Mouse (Mus musculus) small intestine, adult 2 months (tissue): Measurements from ENCODE around the gene Zfp950. TPM values are rescaled to one million over a fixed set of nuclear protein-coding genes. Genes with fewer than 3 reads are reported as not detected.
A peak's percentile ranks its signal among the peaks of the same experiment; 100 is the strongest.
"Not testable (repeated sequence)": the region's sequence is repeated elsewhere in the genome, so short reads cannot be mapped to it uniquely, and the experiment has no call there.

Experiments used
- H3K27ac ChIP-seq: fragments of 200-500 bp; 2 replicates; pipeline ENCODE4 v1.5.1; 2012; ENCODE audit warnings: low read depth, low read length, control low read depth, inconsistent platforms; ENCODE audit not compliant: insufficient read depth
- H3K27me3 ChIP-seq: fragments of 200-500 bp; 2 replicates; pipeline ENCODE4 v1.6.1; 2012; ENCODE audit warnings: mild to moderate bottlenecking, moderate library complexity, low read length, inconsistent platforms; ENCODE audit not compliant: control insufficient read depth, insufficient read depth
- H3K36me3 ChIP-seq: fragments of 200-500 bp; 2 replicates; pipeline ENCODE4 v1.6.1; 2012; ENCODE audit warnings: mild to moderate bottlenecking, low read length, control low read depth, inconsistent platforms; ENCODE audit not compliant: control insufficient read depth, insufficient read depth
- H3K4me1 ChIP-seq: fragments of 200-500 bp; 2 replicates; pipeline ENCODE4 v1.6.1; 2012; ENCODE audit warnings: low read length, inconsistent platforms, mixed read lengths; ENCODE audit not compliant: control insufficient read depth, insufficient read depth, insufficient read length
- H3K4me3 ChIP-seq: fragments of 200-500 bp; 2 replicates; pipeline ENCODE4 v1.5.1; 2012; ENCODE audit warnings: low read depth, mild to moderate bottlenecking, control low read depth, inconsistent platforms, low read length, moderate library complexity
- CTCF ChIP-seq: fragments of 200-500 bp; IDR thresholded peaks from 2 replicates; pipeline ENCODE4 v1.5.1; 2012; ENCODE audit warnings: low read depth, mild to moderate bottlenecking, control low read depth, inconsistent platforms, low read length, moderate library complexity, mixed read lengths; ENCODE audit not compliant: insufficient replicate concordance, insufficient read length; ENCODE audit errors: extremely low read depth
- POLR2A ChIP-seq: fragments of 200-500 bp; IDR thresholded peaks from 2 replicates; pipeline ENCODE4 v1.6.1; 2012; ENCODE audit warnings: low read depth, mild to moderate bottlenecking, control low read depth, inconsistent platforms, low read length, moderate library complexity
- WGBS: fragments of 180-500 bp; shearing (Covaris S2); methylation state at CpG from one replicate; pipeline ENCODE4 v1.1.7; 2018; 5-methylcytosine and 5-hydroxymethylcytosine counted together
- polyA plus RNA-seq: library from polyadenylated mRNA; depleted of rRNA; stranded (reverse); fragments of >200 nt; gene quantifications from 2 replicates; pipeline ENCODE4 v1.2.3, GENCODE M21; 2012; rRNA removed

Gene Zfp950
- polyA plus RNA-seq = 1.9 and 2.7 TPM in 2 replicates

GRCm38 (mm10) chr19:61140342-61141206, at the start of gene Zfp950:
Gene Zfp950 (minus strand): TSS chr19:61140840.
- H3K4me3 ChIP-seq = peak within 1 kb of the TSS; percentile 85
- peaks cover 7% of the 10 kb centered on the region; the same call in 1 of the 2 replicates for H3K4me1 ChIP-seq
- H3K27ac ChIP-seq = peak within 1 kb of the TSS; percentile 91
- H3K27me3 ChIP-seq = no peaks in the 10 kb centered on the region
- under 1% methylated on average over 18 of the region's 18 CpGs for WGBS
- TF ChIP-seq POLR2A (peak; percentile 69), CTCF (no peak)
- peaks cover 2% of the 10 kb centered on the region for H3K36me3 ChIP-seq

- not testable (repeated sequence) for H3K27ac ChIP-seq, H3K36me3 ChIP-seq, H3K4me1 ChIP-seq, H3K27me3 ChIP-seq, H3K4me3 ChIP-seq
- WGBS = 89% methylated on average over 2 of the region's 2 CpGs
Observed at GRCm38 (mm10) chr19:61183590-61183989, 43.0 kb upstream of the Zfp950 start, which contains the start of gene Gm6020. Gene Gm6020 (plus strand): TSS chr19:61183890.

- Histone ChIP-seq H3K4me3 (no peak within 1 kb of the TSS), H3K27me3 (no peaks in the 10 kb centered on the region), H3K4me1 (no peaks in the 10 kb centered on the region), H3K36me3 (no peaks in the 10 kb centered on the region), H3K27ac (no peak within 1 kb of the TSS)
- TF ChIP-seq CTCF (no peak), POLR2A (no peak)
- 59% methylated on average over 39 of the region's 39 CpGs for whole genome bisulfite sequencing
Observed at GRCm38 (mm10) chr19:61175756-61176324, 35.2 kb upstream of the Zfp950 start, which contains the start of gene Gm7102. Gene Gm7102 (minus strand): TSS chr19:61176309.

- TF ChIP-seq CTCF (no peak), POLR2A (no peak)
- no peaks in the 10 kb centered on the region for H3K4me1 ChIP-seq
- H3K27ac ChIP-seq = peak overlapping the region; percentile 79
- H3K27me3 ChIP-seq = no peaks in the 10 kb centered on the region
- 1% methylated on average over 27 of the region's 27 CpGs for WGBS
- H3K36me3 ChIP-seq = no peaks in the 10 kb centered on the region
- peak overlapping the region; percentile 82 for H3K4me3 ChIP-seq
Observed at GRCm38 (mm10) chr19:61151701-61152420, 11.2 kb upstream of the Zfp950 start.

GRCm38 (mm10) chr19:61151372-61151700, 10.7 kb upstream of the Zfp950 start:
- 4% methylated on average over 8 of the region's 8 CpGs for WGBS
- peak overlapping the region; percentile 79 for H3K27ac ChIP-seq

DNA sequence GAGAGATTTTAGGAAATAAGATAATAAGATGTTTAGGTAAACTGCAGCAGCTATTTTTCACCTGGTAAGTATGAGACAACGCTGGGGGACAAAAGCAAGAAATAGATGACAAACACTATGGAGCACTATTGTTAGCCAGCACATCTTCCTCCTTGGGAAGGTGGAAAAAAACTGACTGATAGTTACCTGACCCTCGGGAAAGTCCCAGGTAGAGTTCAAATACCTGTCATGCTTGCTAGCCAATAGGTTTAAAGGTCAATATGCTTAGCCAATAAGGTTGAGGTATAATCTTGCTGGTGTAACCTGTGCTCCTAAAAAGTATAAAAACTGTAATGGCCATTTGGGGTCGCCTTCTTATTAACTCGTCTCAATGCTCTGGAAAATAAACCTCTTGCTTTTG, 659 bp upstream of the Zfp950 start:
- Histone ChIP-seq H3K27ac (peak overlapping the region; percentile 91), H3K27me3 (no peaks in the 10 kb centered on the region), H3K4me1 (peaks cover 7% of the 10 kb centered on the region; the same call in 1 of the 2 replicates), H3K4me3 (no peak overlapping the region), H3K36me3 (peaks cover 2% of the 10 kb centered on the region)
- WGBS = 27% methylated on average over 4 of the region's 4 CpGs
- TF ChIP-seq CTCF = no peak
- no peak for TF ChIP-seq POLR2A

More at GRCm38 (mm10) chr19:61151372-61151700, 10.7 kb upstream of the Zfp950 start:
- no peak for TF ChIP-seq POLR2A
- no peak for TF ChIP-seq CTCF
- H3K36me3 ChIP-seq = no peaks in the 10 kb centered on the region
- H3K27me3 ChIP-seq = no peaks in the 10 kb centered on the region
- peak overlapping the region; percentile 82 for H3K4me3 ChIP-seq
- H3K4me1 ChIP-seq = no peaks in the 10 kb centered on the region

DNA sequence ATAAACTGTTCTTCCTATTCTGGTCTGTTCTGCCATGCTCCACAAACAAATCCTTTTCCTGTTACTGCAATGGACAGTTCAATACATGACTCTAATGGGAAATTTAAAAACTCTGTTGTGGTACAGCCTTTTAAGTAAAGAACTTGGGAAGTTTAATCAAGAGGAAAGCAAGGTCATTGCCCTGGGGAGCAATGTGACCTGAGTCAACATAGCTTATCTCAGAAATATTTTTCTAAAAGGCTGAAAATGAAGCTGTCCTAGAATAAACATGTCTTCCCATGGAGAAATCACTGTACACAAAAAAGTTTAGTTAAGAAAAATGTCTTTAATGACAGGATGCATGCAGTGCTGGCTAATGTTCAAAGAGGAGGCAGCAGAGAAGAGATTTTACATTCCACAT, 2.0 kb downstream of the Zfp950 start:
- H3K27me3 ChIP-seq = no peaks in the 10 kb centered on the region
- no peak for TF ChIP-seq CTCF
- TF ChIP-seq POLR2A = no peak
- no peak overlapping the region for H3K27ac ChIP-seq

More for the DNA sequence above, 2.0 kb downstream of the Zfp950 start:
- Histone ChIP-seq H3K4me1 (peaks cover 7% of the 10 kb centered on the region; the same call in 1 of the 2 replicates), H3K4me3 (no peak overlapping the region), H3K36me3 (peaks cover 3% of the 10 kb centered on the region)
